Mouse (Mus musculus): ENCODE measurements at regions not wholly inside any gene's neighbourhood (a gene's known extent, or its start where the extent isn't known, plus 50 kb on each side); places are given as distances from the start of the nearest gene placed in this dataset.

DNA sequence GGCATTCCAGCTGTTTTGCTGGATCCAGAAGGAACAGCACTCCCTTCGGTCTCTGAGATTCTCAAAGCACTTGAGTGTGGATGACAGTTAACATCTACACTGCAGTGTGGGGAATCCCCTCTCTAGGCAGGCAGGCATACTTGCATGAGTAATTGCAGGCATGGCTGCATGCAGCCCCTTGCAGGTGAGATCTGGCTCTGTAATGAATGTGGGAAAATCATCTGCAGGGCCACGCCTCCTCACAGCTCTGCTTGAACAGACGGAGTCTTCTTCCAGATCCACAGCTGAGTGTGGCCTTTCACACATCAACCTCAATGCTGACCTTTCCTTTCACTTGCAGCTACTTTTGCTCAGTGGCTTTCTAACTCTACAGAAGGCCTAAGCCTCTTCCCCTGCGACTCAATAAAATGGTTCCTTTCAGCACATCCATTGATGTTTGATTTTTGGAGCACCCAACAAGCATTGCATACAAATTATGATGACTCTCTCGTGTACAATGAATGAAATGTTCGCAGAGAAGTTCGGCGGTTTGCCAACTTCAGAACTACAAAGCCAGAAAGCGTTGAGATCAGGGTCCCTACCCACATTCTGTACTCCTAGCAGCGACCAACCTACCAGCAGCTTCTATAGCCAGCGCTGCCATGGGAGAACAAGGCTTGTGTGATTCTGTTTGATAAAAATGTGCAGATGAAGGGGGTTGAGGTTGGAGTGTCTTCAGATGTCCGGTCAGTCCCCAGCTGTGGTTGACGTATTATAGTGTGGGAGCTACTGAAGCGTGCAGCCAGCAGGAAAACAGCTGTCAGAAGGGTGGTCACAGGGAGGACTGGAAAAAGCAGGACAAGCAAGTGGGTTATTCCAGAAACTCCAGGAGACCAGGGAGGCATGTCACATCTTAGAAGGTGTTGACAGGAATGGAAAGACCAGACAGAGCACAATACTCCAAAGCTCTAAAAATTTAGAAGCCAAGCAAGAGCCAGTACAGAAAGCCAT lies 211.1 kb downstream of the Gm5447 start:
- TF ChIP-seq CTCF (IDR thresholded peaks at IDR 0.05; ENCODE audit: borderline replicate concordance, extremely low read depth, insufficient read depth, insufficient read length) (no peak), POLR2A (IDR thresholded peaks at IDR 0.05; ENCODE audit: borderline replicate concordance, extremely low read depth, insufficient read depth, insufficient read length, poor library complexity, severe bottlenecking) (no peak)

All from brain, embryonic 14.5 days (tissue).